ENCODE assay signal across 9 mouse cellular contexts in genomic region chr12:110903536-110903935, GRCm38 (mm10). TPM values are rescaled to one million over a fixed set of nuclear protein-coding genes. Genes with fewer than 3 reads are reported as not detected.
DNase-seq lines count a peak whose midpoint lies in the region; ATAC-seq and TF ChIP-seq lines count a peak whose summit lies in the region.
"Had no signal": no experiment of that assay in that cellular context is flagged by ENCODE, and none has a peak within 500 bp of the region (broad histone marks: within the 10 kb centered on the region; RNA-seq: fewer than 3 reads in every experiment).

No protein-coding gene starts in this region.

- H3K4me3 ChIP-seq in kidney, embryonic 16.5 days (ENCODE audit: low read length) = no peak overlapping the region
- H3K4me3 ChIP-seq in CH12.LX (replicated peaks in 1 of 3; ENCODE audit: low read depth in 2 of 3, low read length in 2 of 3, poor library complexity in 1 of 3) = no peak overlapping the region
- H3K4me3 ChIP-seq in heart, embryonic 11.5 days (ENCODE audit: low read depth, low read length) = no peak overlapping the region
- H3K4me3 ChIP-seq: heart, embryonic 15.5 days had no signal

- no peak for ATAC-seq in kidney, embryonic 16.5 days (ENCODE audit: low FRiP score, low TSS enrichment)
- no peak for ATAC-seq in heart, embryonic 11.5 days (replicated peaks; ENCODE audit: insufficient number of reproducible peaks, low FRiP score, low TSS enrichment)

- peak in 1 of 2 experiments; percentile 56; a peak in 2 of 4 replicates for TF ChIP-seq CTCF in CH12.LX (conservative IDR thresholded peaks at IDR 0.05 in 1 of 2, IDR thresholded peaks at IDR 0.05 in 1 of 2; ENCODE audit: low read depth in 2 of 2, low read length in 2 of 2)

- peak; percentile 39 for TF ChIP-seq RAD21 in CH12.LX (IDR thresholded peaks at IDR 0.05; ENCODE audit: low read depth, low read length)

- no peaks in the 10 kb centered on the region for H3K9me3 ChIP-seq in kidney, embryonic 16.5 days (ENCODE audit: low read length)
- no peaks in the 10 kb centered on the region for H3K9me3 ChIP-seq in CH12.LX (replicated peaks; ENCODE audit: low read length)
- no peaks in the 10 kb centered on the region for H3K9me3 ChIP-seq in heart, embryonic 11.5 days (replicated peaks; ENCODE audit: control insufficient read depth, low read length)
- H3K9me3 ChIP-seq: heart, embryonic 15.5 days had no signal

- TF ChIP-seq EP300 in CH12.LX (IDR thresholded peaks at IDR 0.05; ENCODE audit: low read length) = no peak

- H3K27me3 ChIP-seq in kidney, embryonic 16.5 days (ENCODE audit: insufficient read depth, low read length) = no peaks in the 10 kb centered on the region
- no peaks in the 10 kb centered on the region for H3K27me3 ChIP-seq in CH12.LX (replicated peaks)
- H3K27me3 ChIP-seq in heart, embryonic 11.5 days (ENCODE audit: control insufficient read depth, insufficient read depth, low read length) = no peaks in the 10 kb centered on the region
- H3K27me3 ChIP-seq: heart, embryonic 15.5 days had no signal

- in situ Hi-C loops in CH12.LX (cut with MboI; ENCODE audit: low pct_ligation_motif_present, low pct_unique_long_range_greater_than_20kb, low sequenced_read_pairs) = no loop called here

- H3K36me3 ChIP-seq in kidney, embryonic 16.5 days (ENCODE audit: insufficient read depth, low read length) = no peaks in the 10 kb centered on the region
- peaks cover 4 to 29% of the 10 kb centered on the region in 2 experiments for H3K36me3 ChIP-seq in CH12.LX (replicated peaks in 1 of 2; ENCODE audit: control insufficient read depth in 1 of 2, insufficient read depth in 1 of 2, low read length in 1 of 2)
- no peaks in the 10 kb centered on the region for H3K36me3 ChIP-seq in heart, embryonic 11.5 days (ENCODE audit: control insufficient read depth, insufficient read depth, low read length)
- H3K36me3 ChIP-seq: heart, embryonic 15.5 days had no signal

- 92% methylated on average over 2 of the region's 2 CpGs for WGBS in kidney, embryonic 16.5 days
- WGBS in heart, embryonic 11.5 days (ENCODE audit: insufficient replicate concordance) = 87% methylated on average over 2 of the region's 2 CpGs

- no peak overlapping the region for H3K27ac ChIP-seq in kidney, embryonic 16.5 days (ENCODE audit: low read length)
- no peak overlapping the region for H3K27ac ChIP-seq in CH12.LX (ENCODE audit: insufficient read depth, low read depth)
- no peak overlapping the region for H3K27ac ChIP-seq in heart, embryonic 11.5 days (ENCODE audit: low read depth, low read length)
- H3K27ac ChIP-seq: heart, embryonic 15.5 days had no signal

- no peak overlapping the region for H3K9ac ChIP-seq in kidney, embryonic 16.5 days (replicated peaks; ENCODE audit: low read length)
- no peak overlapping the region for H3K9ac ChIP-seq in CH12.LX (ENCODE audit: insufficient read depth, low read depth)
- H3K9ac ChIP-seq in heart, embryonic 11.5 days (ENCODE audit: low read depth, low read length) = no peak overlapping the region
- H3K9ac ChIP-seq: heart, embryonic 15.5 days had no signal

- dilution Hi-C loops in CH12.LX (cut with MboI; ENCODE audit: extremely low pct_ligation_motif_present, extremely low pct_unique_long_range_greater_than_20kb, low sequenced_read_pairs) = no loop called here

- peak; percentile 46 for DNase-seq in kidney, adult 9 months
- DNase-seq in CH12.LX (ENCODE audit: extremely low read depth) = no peak
- peak; percentile 49 for DNase-seq in c-Kit-positive CD71-positive TER-119-negative erythroid progenitor cells, embryonic 14.5 days (ENCODE audit: low read depth)
- DNase-seq in lung, postnatal 36 days = peak; percentile 61
- DNase-seq in ovary, postnatal 14 days (ENCODE audit: low spot score) = no peak
- DNase-seq: layer of hippocampus, adult 9-11 months had no signal

- H3K79me2 ChIP-seq in CH12.LX (replicated peaks; ENCODE audit: control insufficient read depth, extremely low read depth, insufficient read depth, poor library complexity, severe bottlenecking) = no peaks in the 10 kb centered on the region

- no peak for TF ChIP-seq POLR2A in CH12.LX (IDR thresholded peaks at IDR 0.05; ENCODE audit: low read depth, low read length)

- H3K4me2 ChIP-seq in kidney, embryonic 16.5 days (replicated peaks; ENCODE audit: low read depth, low read length) = no peak overlapping the region
- no peak overlapping the region for H3K4me2 ChIP-seq in CH12.LX (ENCODE audit: insufficient read depth, low read depth, poor library complexity, severe bottlenecking)
- no peak overlapping the region for H3K4me2 ChIP-seq in heart, embryonic 11.5 days
- H3K4me2 ChIP-seq: heart, embryonic 15.5 days had no signal

- H3K4me1 ChIP-seq in kidney, embryonic 16.5 days (ENCODE audit: insufficient read depth, low read length) = no peaks in the 10 kb centered on the region
- H3K4me1 ChIP-seq in CH12.LX (ENCODE audit: control insufficient read depth in 1 of 2, insufficient read depth in 2 of 2) = peaks cover 0 to 11% of the 10 kb centered on the region in 2 experiments; a peak in 2 of 4 replicates
- no peaks in the 10 kb centered on the region for H3K4me1 ChIP-seq in heart, embryonic 11.5 days (ENCODE audit: control insufficient read depth, insufficient read depth, low read length)
- H3K4me1 ChIP-seq: heart, embryonic 15.5 days had no signal

TF ChIP-seq in CH12.LX, 34 proteins besides CTCF, POLR2A, EP300 and RAD21:
- TF ChIP-seq MYC (IDR thresholded peaks at IDR 0.05; ENCODE audit: low read depth, low read length) (no peak), MAZ (IDR thresholded peaks at IDR 0.05; ENCODE audit: low read depth, low read length) (no peak), IRF4 (IDR thresholded peaks at IDR 0.05; ENCODE audit: low read depth, low read length) (no peak), ZC3H11A (IDR thresholded peaks at IDR 0.05; ENCODE audit: low read depth, low read length) (no peak), KAT2A (IDR thresholded peaks at IDR 0.05; ENCODE audit: insufficient replicate concordance, low read length) (no peak), USF1 (IDR thresholded peaks at IDR 0.05; ENCODE audit: low read depth, low read length) (no peak), MXI1 (IDR thresholded peaks at IDR 0.05; ENCODE audit: low read depth, low read length) (no peak), TBP (conservative IDR thresholded peaks at IDR 0.05; ENCODE audit: low read depth, low read length) (no peak), BHLHE40 (IDR thresholded peaks at IDR 0.05; ENCODE audit: low read depth, low read length) (no peak), POLR2AphosphoS2 (IDR thresholded peaks at IDR 0.05; ENCODE audit: low read depth, low read length) (no peak), NRF1 (IDR thresholded peaks at IDR 0.05; ENCODE audit: low read depth, low read length) (no peak), JUND (conservative IDR thresholded peaks at IDR 0.05; ENCODE audit: low read depth, low read length) (no peak)
TF ChIP-seq in CH12.LX: peak in this region for 0.

RNA-seq across cellular contexts. Expression of gene Tecpr2, which starts 14.5 kb away (rescaled TPM):
- 3.6 and 4.5 TPM in 2 replicates for polyA plus RNA-seq in kidney, embryonic 16.5 days (2015; fragmentation: Nextera tagmentation; extraction: Ambion mirVana)
- total RNA-seq in CH12.LX (2012; rRNA removed) (6.7 and 7.5 TPM in 2 replicates), CH12.LX (2014; rRNA removed) (2.6 and 3.1 TPM in 2 replicates)
- 2.8 and 2.9 TPM in 2 replicates for polyA plus RNA-seq in CH12.LX (2012; ENCODE audit: insufficient read length, low read depth)
- 2.5 and 2.8 TPM in 2 replicates for polyA plus RNA-seq in heart, embryonic 11.5 days (2014; fragmentation: Nextera tagmentation; extraction: Ambion mirVana)

RNA-seq across cellular contexts. Expression of gene Cinp, which starts 14.6 kb away (rescaled TPM):
- polyA plus RNA-seq in kidney, embryonic 16.5 days (2015; fragmentation: Nextera tagmentation; extraction: Ambion mirVana) = 79.9 and 82.9 TPM in 2 replicates
- total RNA-seq in CH12.LX (2012; rRNA removed) = 135 and 161 TPM in 2 replicates
- 164 and 167 TPM in 2 replicates for total RNA-seq in CH12.LX (2014; rRNA removed)
- 114 and 131 TPM in 2 replicates for polyA plus RNA-seq in CH12.LX (2012; ENCODE audit: insufficient read length, low read depth)
- polyA plus RNA-seq in heart, embryonic 11.5 days (2014; fragmentation: Nextera tagmentation; extraction: Ambion mirVana) = 70.5 and 71.3 TPM in 2 replicates

RNA-seq across cellular contexts. Expression of gene Zfp839, which starts 53.5 kb away (rescaled TPM):
- polyA plus RNA-seq in kidney, embryonic 16.5 days (2015; fragmentation: Nextera tagmentation; extraction: Ambion mirVana) = 6.4 and 7.1 TPM in 2 replicates
- total RNA-seq in CH12.LX (2012; rRNA removed) (7.8 and 9.1 TPM in 2 replicates), CH12.LX (2014; rRNA removed) (3.7 and 3.8 TPM in 2 replicates)
- polyA plus RNA-seq in CH12.LX (2012; ENCODE audit: insufficient read length, low read depth) = 8.1 and 9.2 TPM in 2 replicates
- polyA plus RNA-seq in heart, embryonic 11.5 days (2014; fragmentation: Nextera tagmentation; extraction: Ambion mirVana) = 3.1 and 3.2 TPM in 2 replicates

Comparison
In these comparisons a context has a peak if more than half of its experiments do, and no peak if none do; other contexts are left out.
1. DNase-seq: peak in kidney, adult 9 months (single experiment), c-Kit-positive CD71-positive TER-119-negative erythroid progenitor cells, embryonic 14.5 days (single experiment) and lung, postnatal 36 days (single experiment); none in CH12.LX (single experiment) and ovary, postnatal 14 days (single experiment).